Mouse (Mus musculus): ENCODE measurements around the gene Bcl2l2. TPM values are rescaled to one million over a fixed set of nuclear protein-coding genes. Genes with fewer than 3 reads are reported as not detected.

The Bcl2l2 gene
- polyA plus RNA-seq, 1 experiment from 2014 or later = 4.2 TPM

- Histone ChIP-seq H3K27ac (ENCODE audit: low read length) (peak overlapping the region; percentile 97), H3K4me2 (ENCODE audit: low read depth, low read length) (peak overlapping the region; percentile 74), H3K4me1 (ENCODE audit: control insufficient read depth, insufficient read depth, low read length) (peaks cover 25% of the 10 kb centered on the region), H3K9me3 (replicated peaks; ENCODE audit: control insufficient read depth, low read length) (no peaks in the 10 kb centered on the region), H3K9ac (ENCODE audit: low read length) (peak overlapping the region; percentile 90), H3K4me3 (replicated peaks; ENCODE audit: low read length) (peak overlapping the region; percentile 70), H3K27me3 (ENCODE audit: control insufficient read depth, insufficient read depth, low read length) (no peaks in the 10 kb centered on the region), H3K36me3 (ENCODE audit: control insufficient read depth, insufficient read depth, low read length) (peaks cover 7% of the 10 kb centered on the region; the same call in 1 of the 2 replicates)
- 18% methylated on average over 21 of the region's 21 CpGs for WGBS
- ATAC-seq (ENCODE audit: insufficient read depth, low FRiP score) = peak; percentile 19; the same call in 1 of the 2 replicates
Measured at GRCm38 (mm10) chr14:54884022-54884712, 990 bp downstream of the Bcl2l2 start.

- peaks cover 25% of the 10 kb centered on the region for H3K4me1 ChIP-seq (ENCODE audit: control insufficient read depth, insufficient read depth, low read length)
- peak overlapping the region; percentile 46; the same call in 1 of the 2 replicates for H3K9ac ChIP-seq (ENCODE audit: low read length)
- H3K4me3 ChIP-seq (replicated peaks; ENCODE audit: low read length) = no peak overlapping the region; the same call in 1 of the 2 replicates
- peak overlapping the region; percentile 74; the same call in 1 of the 2 replicates for H3K4me2 ChIP-seq (ENCODE audit: low read depth, low read length)
- H3K36me3 ChIP-seq (ENCODE audit: control insufficient read depth, insufficient read depth, low read length) = peaks cover 7% of the 10 kb centered on the region; the same call in 1 of the 2 replicates
- H3K27me3 ChIP-seq (ENCODE audit: control insufficient read depth, insufficient read depth, low read length) = no peaks in the 10 kb centered on the region
- ATAC-seq (ENCODE audit: insufficient read depth, low FRiP score) = no peak
- H3K9me3 ChIP-seq (replicated peaks; ENCODE audit: control insufficient read depth, low read length) = no peaks in the 10 kb centered on the region
- 74% methylated on average over 11 of the region's 11 CpGs for WGBS
- H3K27ac ChIP-seq (ENCODE audit: low read length) = no peak overlapping the region
Measured at GRCm38 (mm10) chr14:54885309-54885708, 2.1 kb downstream of the Bcl2l2 start.

- WGBS = 93% methylated on average over 3 of the region's 3 CpGs
- Histone ChIP-seq H3K36me3 (ENCODE audit: control insufficient read depth, insufficient read depth, low read length) (peaks cover 13% of the 10 kb centered on the region), H3K27me3 (ENCODE audit: control insufficient read depth, insufficient read depth, low read length) (no peaks in the 10 kb centered on the region), H3K9ac (ENCODE audit: low read length) (peak within 1 kb of the TSS; percentile 62; the same call in 1 of the 2 replicates), H3K9me3 (replicated peaks; ENCODE audit: control insufficient read depth, low read length) (no peaks in the 10 kb centered on the region), H3K4me2 (ENCODE audit: low read depth, low read length) (peak within 1 kb of the TSS; percentile 53), H3K4me1 (ENCODE audit: control insufficient read depth, insufficient read depth, low read length) (peaks cover 13% of the 10 kb centered on the region), H3K4me3 (replicated peaks; ENCODE audit: low read length) (peak within 1 kb of the TSS; percentile 53), H3K27ac (ENCODE audit: low read length) (peak within 1 kb of the TSS; percentile 81)
- no peak for ATAC-seq (ENCODE audit: insufficient read depth, low FRiP score)
Measured at GRCm38 (mm10) chr14:54892200-54892599, 9.0 kb downstream of the Bcl2l2 start, which contains the start of gene Pabpn1. Gene Pabpn1, plus strand, starts transcription at chr14:54892500.

GRCm38 (mm10) chr14:54893651-54894181 lies 10.5 kb downstream of the Bcl2l2 start:
- ATAC-seq (ENCODE audit: insufficient read depth, low FRiP score) = peak; percentile 99
- H3K4me2 ChIP-seq (ENCODE audit: low read depth, low read length) = peak overlapping the region; percentile 53

GRCm38 (mm10) chr14:54894296-54895151 lies 11.3 kb downstream of the Bcl2l2 start:
- H3K9me3 ChIP-seq (replicated peaks; ENCODE audit: control insufficient read depth, low read length) = no peaks in the 10 kb centered on the region
- H3K4me1 ChIP-seq (ENCODE audit: control insufficient read depth, insufficient read depth, low read length) = peaks cover 12% of the 10 kb centered on the region; the same call in 1 of the 2 replicates
- peak overlapping the region; percentile 100 for H3K9ac ChIP-seq (ENCODE audit: low read length)
- ATAC-seq (ENCODE audit: insufficient read depth, low FRiP score) = peak; percentile 59
- H3K27ac ChIP-seq (ENCODE audit: low read length) = peak overlapping the region; percentile 94
- H3K27me3 ChIP-seq (ENCODE audit: control insufficient read depth, insufficient read depth, low read length) = no peaks in the 10 kb centered on the region
- H3K4me3 ChIP-seq (replicated peaks; ENCODE audit: low read length) = peak overlapping the region; percentile 89
- WGBS = under 1% methylated on average over 54 of the region's 54 CpGs
- H3K36me3 ChIP-seq (ENCODE audit: control insufficient read depth, insufficient read depth, low read length) = peaks cover 17% of the 10 kb centered on the region
- peak overlapping the region; percentile 72 for H3K4me2 ChIP-seq (ENCODE audit: low read depth, low read length)

More at GRCm38 (mm10) chr14:54893651-54894181, 10.5 kb downstream of the Bcl2l2 start:
- no peaks in the 10 kb centered on the region for H3K9me3 ChIP-seq (replicated peaks; ENCODE audit: control insufficient read depth, low read length)
- peaks cover 12% of the 10 kb centered on the region; the same call in 1 of the 2 replicates for H3K4me1 ChIP-seq (ENCODE audit: control insufficient read depth, insufficient read depth, low read length)
- peak overlapping the region; percentile 94 for H3K27ac ChIP-seq (ENCODE audit: low read length)
- WGBS = under 1% methylated on average over 38 of the region's 38 CpGs
- peak overlapping the region; percentile 89 for H3K4me3 ChIP-seq (replicated peaks; ENCODE audit: low read length)
- peak overlapping the region; percentile 100 for H3K9ac ChIP-seq (ENCODE audit: low read length)
- H3K36me3 ChIP-seq (ENCODE audit: control insufficient read depth, insufficient read depth, low read length) = peaks cover 17% of the 10 kb centered on the region
- H3K27me3 ChIP-seq (ENCODE audit: control insufficient read depth, insufficient read depth, low read length) = no peaks in the 10 kb centered on the region

- ATAC-seq (ENCODE audit: insufficient read depth, low FRiP score) = no peak
- Histone ChIP-seq H3K27me3 (ENCODE audit: control insufficient read depth, insufficient read depth, low read length) (no peaks in the 10 kb centered on the region), H3K9ac (ENCODE audit: low read length) (no peak overlapping the region; the same call in 1 of the 2 replicates), H3K9me3 (replicated peaks; ENCODE audit: control insufficient read depth, low read length) (no peaks in the 10 kb centered on the region), H3K4me3 (replicated peaks; ENCODE audit: low read length) (no peak overlapping the region), H3K27ac (ENCODE audit: low read length) (no peak overlapping the region; the same call in 1 of the 2 replicates), H3K4me1 (ENCODE audit: control insufficient read depth, insufficient read depth, low read length) (peaks cover 12% of the 10 kb centered on the region; the same call in 1 of the 2 replicates), H3K36me3 (ENCODE audit: control insufficient read depth, insufficient read depth, low read length) (peaks cover 17% of the 10 kb centered on the region), H3K4me2 (ENCODE audit: low read depth, low read length) (no peak overlapping the region)
- 47% methylated on average over 2 of the region's 2 CpGs for WGBS
Measured at GRCm38 (mm10) chr14:54897445-54897844, 14.3 kb downstream of the Bcl2l2 start.

- H3K4me3 ChIP-seq (replicated peaks; ENCODE audit: low read length) = no peak overlapping the region
- WGBS = under 1% methylated on average over 3 of the region's 3 CpGs
- no peak overlapping the region for H3K4me2 ChIP-seq (ENCODE audit: low read depth, low read length)
- H3K4me1 ChIP-seq (ENCODE audit: control insufficient read depth, insufficient read depth, low read length) = peaks cover 3% of the 10 kb centered on the region; the same call in 1 of the 2 replicates
- H3K9ac ChIP-seq (ENCODE audit: low read length) = no peak overlapping the region
- peaks cover 17% of the 10 kb centered on the region for H3K36me3 ChIP-seq (ENCODE audit: control insufficient read depth, insufficient read depth, low read length)
- H3K27me3 ChIP-seq (ENCODE audit: control insufficient read depth, insufficient read depth, low read length) = no peaks in the 10 kb centered on the region
- H3K27ac ChIP-seq (ENCODE audit: low read length) = no peak overlapping the region
- H3K9me3 ChIP-seq (replicated peaks; ENCODE audit: control insufficient read depth, low read length) = no peaks in the 10 kb centered on the region
- peak; percentile 61; the same call in 1 of the 2 replicates for ATAC-seq (ENCODE audit: insufficient read depth, low FRiP score)
Measured at GRCm38 (mm10) chr14:54900383-54900782, 17.2 kb downstream of the Bcl2l2 start.

- H3K27ac ChIP-seq (ENCODE audit: low read length) = no peak overlapping the region
- no peak overlapping the region for H3K4me2 ChIP-seq (ENCODE audit: low read depth, low read length)
- no peaks in the 10 kb centered on the region for H3K4me1 ChIP-seq (ENCODE audit: control insufficient read depth, insufficient read depth, low read length)
- H3K36me3 ChIP-seq (ENCODE audit: control insufficient read depth, insufficient read depth, low read length) = peaks cover 12% of the 10 kb centered on the region; the same call in 1 of the 2 replicates
- no peak overlapping the region for H3K4me3 ChIP-seq (replicated peaks; ENCODE audit: low read length)
- no peaks in the 10 kb centered on the region for H3K27me3 ChIP-seq (ENCODE audit: control insufficient read depth, insufficient read depth, low read length)
- H3K9me3 ChIP-seq (replicated peaks; ENCODE audit: control insufficient read depth, low read length) = no peaks in the 10 kb centered on the region
- ATAC-seq (ENCODE audit: insufficient read depth, low FRiP score) = no peak
- WGBS = 81% methylated on average over 4 of the region's 4 CpGs
- no peak overlapping the region for H3K9ac ChIP-seq (ENCODE audit: low read length)
Measured at GRCm38 (mm10) chr14:54903641-54904040, 20.5 kb downstream of the Bcl2l2 start.

Data from stomach, embryonic 16.5 days (tissue).